Mouse (Mus musculus) lung, postnatal 0 days (tissue): ENCODE data around the gene Pard3.

ENCODE experiments used
- CTCF ChIP-seq: IDR thresholded peaks from 2 replicates; pipeline ENCODE4 v1.5.1; 2016; ENCODE audit warnings: antibody characterized with exemption, mild to moderate bottlenecking
- EP300 ChIP-seq: IDR thresholded peaks from 2 replicates; pipeline ENCODE4 v1.6.1; 2016; ENCODE audit warnings: antibody characterized with exemption, mild to moderate bottlenecking, control low read depth

- TF ChIP-seq CTCF (no peak), EP300 (no peak)
These were observed 117.6 kb downstream of the Pard3 start for GRCm38 (mm10) chr8:127181246-127181645.
